Mouse (Mus musculus): ENCODE measurements around the gene Gal3st1.

GRCm38 (mm10) chr11:3963155-3963554 lies 20.3 kb upstream of the Gal3st1 start:
- TF ChIP-seq CTCF (IDR thresholded peaks at IDR 0.05; ENCODE audit: low read depth) (no peak), EP300 (IDR thresholded peaks at IDR 0.05; ENCODE audit: low read depth) (no peak)
